8 mouse cellular contexts compared by ENCODE assay signal in the genomic region with DNA sequence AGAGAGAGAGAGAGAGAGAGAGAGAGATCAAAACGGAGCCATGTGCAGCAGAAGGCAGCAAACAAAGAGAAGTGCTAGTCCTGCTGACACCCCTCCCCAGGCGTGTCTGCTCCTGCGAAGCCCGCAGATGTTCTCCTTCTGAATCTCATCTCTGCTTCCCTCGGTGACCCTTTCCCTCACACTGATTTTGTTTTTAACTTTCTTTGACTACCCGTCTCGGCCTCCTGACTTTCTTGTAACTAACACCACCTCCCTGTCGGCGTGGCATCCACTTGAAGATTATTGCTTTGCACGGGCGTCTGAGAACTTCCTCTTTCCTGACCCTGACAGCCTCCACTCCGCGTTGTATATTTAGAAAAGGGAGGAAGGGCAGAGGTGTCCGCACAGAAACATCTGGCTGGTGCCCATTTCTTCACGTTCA.
DNase-seq lines count a peak whose midpoint lies in the region; ATAC-seq and TF ChIP-seq lines count a peak whose summit lies in the region.

No protein-coding gene starts in this region.

- H3K9me3 ChIP-seq in heart, embryonic 14.5 days (ENCODE audit: control insufficient read depth, low read length), result no peaks in the 10 kb centered on the region
- H3K9me3 ChIP-seq in limb, embryonic 15.5 days, result no peaks in the 10 kb centered on the region
- H3K9me3 ChIP-seq in neural tube, embryonic 15.5 days (replicated peaks), result no peaks in the 10 kb centered on the region
- H3K9me3 ChIP-seq in forebrain, postnatal 0 days (ENCODE audit: low read length), result no peaks in the 10 kb centered on the region

- H3K9ac ChIP-seq in heart, embryonic 14.5 days (ENCODE audit: low read length), result 0 out of 2 replicates have a peak overlapping the region, but pooled peaks have one; percentile 14
- no peak overlapping the region for H3K9ac ChIP-seq in limb, embryonic 15.5 days
- H3K9ac ChIP-seq in neural tube, embryonic 15.5 days (replicated peaks), result no peak overlapping the region
- no peak overlapping the region for H3K9ac ChIP-seq in forebrain, postnatal 0 days

- peak overlapping the region; percentile 5 to 20; a peak in 2 of 4 replicates for H3K4me3 ChIP-seq in heart, embryonic 14.5 days (ENCODE audit: control insufficient read depth in 1 of 2, insufficient read depth in 1 of 2, low read depth in 1 of 2, low read length in 2 of 2)
- no peak overlapping the region; the same call in 1 of the 2 replicates for H3K4me3 ChIP-seq in limb, embryonic 15.5 days
- no peak overlapping the region for H3K4me3 ChIP-seq in neural tube, embryonic 15.5 days (replicated peaks)
- no peak overlapping the region for H3K4me3 ChIP-seq in forebrain, postnatal 0 days (ENCODE audit: low read depth, low read length)

- peak overlapping the region; percentile 56 for H3K4me2 ChIP-seq in heart, embryonic 14.5 days (ENCODE audit: low read length)
- peak overlapping the region; percentile 17 for H3K4me2 ChIP-seq in limb, embryonic 15.5 days
- H3K4me2 ChIP-seq in neural tube, embryonic 15.5 days, result peak overlapping the region; percentile 11; the same call in 1 of the 2 replicates
- no peak overlapping the region for H3K4me2 ChIP-seq in forebrain, postnatal 0 days (ENCODE audit: low read depth)

- peak; percentile 5 to 22 for DNase-seq in spleen, postnatal 36 days (ENCODE audit: low spot score in 2 of 2)
- no peak for DNase-seq in spleen, adult 18-20 months
- no peak for DNase-seq in forebrain, postnatal 0 days
- DNase-seq in layer of hippocampus, adult 8-10 months (ENCODE audit: low spot score in 2 of 2), result no peak
- DNase-seq in adipocyte (ENCODE audit: low spot score), result no peak

- H3K27me3 ChIP-seq in heart, embryonic 14.5 days (ENCODE audit: control insufficient read depth, insufficient read depth, low read length), result no peaks in the 10 kb centered on the region
- H3K27me3 ChIP-seq in limb, embryonic 15.5 days, result no peaks in the 10 kb centered on the region
- H3K27me3 ChIP-seq in neural tube, embryonic 15.5 days (replicated peaks), result no peaks in the 10 kb centered on the region
- H3K27me3 ChIP-seq in forebrain, postnatal 0 days (ENCODE audit: insufficient read depth, low read length), result no peaks in the 10 kb centered on the region

- H3K27ac ChIP-seq in heart, embryonic 14.5 days (replicated peaks in 1 of 2; ENCODE audit: control insufficient read depth in 1 of 2, insufficient read depth in 1 of 2, low read depth in 2 of 2, low read length in 2 of 2), result no peak overlapping the region
- no peak overlapping the region for H3K27ac ChIP-seq in limb, embryonic 15.5 days
- no peak overlapping the region for H3K27ac ChIP-seq in neural tube, embryonic 15.5 days (replicated peaks)
- no peak overlapping the region for H3K27ac ChIP-seq in forebrain, postnatal 0 days (ENCODE audit: low read depth, low read length)

- no peak for ATAC-seq in heart, embryonic 14.5 days (ENCODE audit: insufficient number of reproducible peaks, insufficient read depth, low FRiP score, low read depth)
- ATAC-seq in limb, embryonic 15.5 days (ENCODE audit: insufficient number of reproducible peaks, low FRiP score, low TSS enrichment, low read depth), result no peak
- ATAC-seq in neural tube, embryonic 15.5 days (ENCODE audit: low FRiP score), result no peak
- ATAC-seq in forebrain, postnatal 0 days, result no peak

- 11% methylated on average over 15 of the region's 15 CpGs for WGBS in heart, embryonic 14.5 days
- 5% methylated on average over 15 of the region's 15 CpGs for WGBS in limb, embryonic 15.5 days
- 70% methylated on average over 15 of the region's 15 CpGs for WGBS in neural tube, embryonic 15.5 days
- WGBS in forebrain, postnatal 0 days, result 76% methylated on average over 15 of the region's 15 CpGs

- no peaks in the 10 kb centered on the region for H3K36me3 ChIP-seq in heart, embryonic 14.5 days (ENCODE audit: control insufficient read depth, insufficient read depth, low read length)
- no peaks in the 10 kb centered on the region for H3K36me3 ChIP-seq in limb, embryonic 15.5 days
- no peaks in the 10 kb centered on the region for H3K36me3 ChIP-seq in neural tube, embryonic 15.5 days
- H3K36me3 ChIP-seq in forebrain, postnatal 0 days (ENCODE audit: insufficient read depth), result no peaks in the 10 kb centered on the region

- H3K4me1 ChIP-seq in heart, embryonic 14.5 days (ENCODE audit: control insufficient read depth in 2 of 2, insufficient read depth in 2 of 2, low read length in 2 of 2), result peaks cover 2 to 5% of the 10 kb centered on the region in 2 experiments; a peak in 2 of 4 replicates
- H3K4me1 ChIP-seq in limb, embryonic 15.5 days, result peaks cover 14% of the 10 kb centered on the region
- no peaks in the 10 kb centered on the region for H3K4me1 ChIP-seq in neural tube, embryonic 15.5 days
- no peaks in the 10 kb centered on the region for H3K4me1 ChIP-seq in forebrain, postnatal 0 days (ENCODE audit: insufficient read depth)

- TF ChIP-seq CTCF in forebrain, postnatal 0 days (IDR thresholded peaks at IDR 0.05; ENCODE audit: low read depth), result no peak

Comparison
In these comparisons a context has a peak if more than half of its experiments do, and no peak if none do; other contexts are left out.
1. DNase-seq: peak in spleen, postnatal 36 days (2 of 2); none in spleen, adult 18-20 months (0 of 2), forebrain, postnatal 0 days (single experiment), layer of hippocampus, adult 8-10 months (0 of 2) and adipocyte (single experiment).
2. H3K4me3 ChIP-seq: peak in heart, embryonic 14.5 days (2 of 2); none in limb, embryonic 15.5 days (single experiment), neural tube, embryonic 15.5 days (single experiment) and forebrain, postnatal 0 days (single experiment).